Mouse (Mus musculus) thymus, adult 2 months (tissue): ENCODE data around the gene Pi4ka.

ENCODE experiments used
- CTCF ChIP-seq: fragments of 200-500 bp; IDR thresholded peaks from 2 replicates; pipeline ENCODE4 v1.5.1; 2012; ENCODE audit warnings: mild to moderate bottlenecking, control low read depth, low read length, moderate library complexity, borderline replicate concordance; ENCODE audit not compliant: control insufficient read depth, poor library complexity, insufficient read depth; ENCODE audit errors: extremely low read depth
- POLR2A ChIP-seq: fragments of 200-500 bp; IDR thresholded peaks from 2 replicates; pipeline ENCODE4 v1.6.1; 2012; ENCODE audit warnings: mild to moderate bottlenecking, low read length, control low read depth, moderate library complexity; ENCODE audit not compliant: control insufficient read depth, poor library complexity, insufficient read depth; ENCODE audit errors: extremely low read depth

DNA sequence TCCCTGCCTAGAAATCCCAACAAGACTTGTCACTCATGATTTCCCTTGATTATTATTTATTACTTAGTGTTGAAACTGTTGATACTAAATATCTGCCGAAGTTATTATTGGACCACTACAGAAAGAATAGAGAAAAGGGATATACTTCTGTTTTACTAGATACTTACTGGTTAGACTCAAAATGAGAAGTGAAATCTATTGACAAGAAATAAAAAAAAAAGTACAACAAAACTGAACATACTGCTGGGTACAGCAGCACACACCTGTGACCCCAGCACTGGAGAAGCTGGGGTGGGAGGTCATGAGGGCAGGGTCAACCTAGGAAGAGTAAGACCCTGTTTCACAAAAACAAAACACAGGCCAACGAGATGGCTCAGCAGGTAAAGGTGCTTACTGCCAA, 65.4 kb downstream of the Pi4ka start:
- no peak for TF ChIP-seq POLR2A
- TF ChIP-seq CTCF = no peak
